Mouse (Mus musculus): ENCODE measurements at regions not wholly inside any gene's neighbourhood (a gene's known extent, or its start where the extent isn't known, plus 50 kb on each side); places are given as distances from the start of the nearest gene placed in this dataset.

DNA sequence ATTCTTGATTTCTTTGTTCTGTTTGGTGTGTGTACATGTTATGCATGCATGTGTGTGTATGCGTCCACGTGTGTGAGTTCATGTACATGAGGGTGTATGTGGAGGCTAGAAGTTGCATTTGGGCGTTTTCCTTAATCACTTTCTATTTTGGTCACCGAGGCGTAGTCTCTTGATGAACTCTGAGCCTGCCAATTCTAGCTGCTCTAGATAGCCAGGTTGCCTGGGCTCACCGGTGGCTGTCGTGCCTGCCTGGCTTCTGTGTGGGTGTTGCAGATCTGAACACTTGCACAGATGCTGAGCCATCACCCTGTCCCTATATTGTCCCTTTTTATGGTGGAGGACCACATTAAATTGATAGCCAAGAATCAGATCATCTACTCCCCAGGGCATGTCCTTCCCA is 62.7 kb upstream of the Laptm4a start:
- TF ChIP-seq EP300 (IDR thresholded peaks at IDR 0.05; ENCODE audit: low read depth in 1 of 2, low read length in 2 of 2) (no peak), POLR2AphosphoS2 (IDR thresholded peaks at IDR 0.05; ENCODE audit: low read length) (no peak), TCF12 (IDR thresholded peaks at IDR 0.05; ENCODE audit: low read depth, low read length) (no peak), RAD21 (IDR thresholded peaks at IDR 0.05; ENCODE audit: low read depth, low read length) (no peak)

Measured in MEL (cell line).